Mouse (Mus musculus) spleen, adult 2 months (tissue): Measurements from ENCODE around the gene Gtf2f2.

Experiments used
- CTCF ChIP-seq: fragments of 200-500 bp; IDR thresholded peaks from 2 replicates; pipeline ENCODE4 v1.5.1; 2011; ENCODE audit warnings: mild to moderate bottlenecking, inconsistent platforms; ENCODE audit not compliant: insufficient read depth, insufficient read length, insufficient replicate concordance; ENCODE audit errors: extremely low read depth
- POLR2A ChIP-seq: fragments of 200-500 bp; IDR thresholded peaks from 2 replicates; pipeline ENCODE4 v1.6.1; 2011; ENCODE audit warnings: low read depth, low read length, inconsistent platforms

DNA sequence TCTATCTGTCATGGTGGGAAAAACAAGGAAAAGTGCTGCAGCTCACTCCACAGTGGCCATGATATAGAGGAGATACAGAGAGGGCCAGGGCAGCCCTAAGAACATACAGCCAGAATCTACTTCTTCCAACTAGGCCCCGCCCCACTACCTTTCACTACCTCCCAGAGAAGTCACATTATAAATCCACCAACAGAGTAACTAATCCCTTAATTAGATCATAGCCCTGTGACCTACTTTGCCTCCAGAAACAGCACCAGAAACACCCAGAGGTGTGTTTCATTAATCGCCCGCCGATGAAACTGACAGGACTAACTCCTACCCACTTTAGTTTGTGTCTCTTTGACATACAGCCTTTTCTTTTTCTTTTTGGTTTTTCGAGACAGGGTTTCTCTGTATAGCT is 1.5 kb downstream of the Gtf2f2 start:
- TF ChIP-seq CTCF (no peak), POLR2A (no peak)
